Mouse (Mus musculus) kidney, adult 2 months (tissue): ENCODE results near the gene Mast4.

Experiments used
- CTCF ChIP-seq: fragments of 200-500 bp; conservative IDR thresholded peaks from 2 replicates; pipeline ENCODE4 v1.5.1; 2011; ENCODE audit warnings: low read depth, mild to moderate bottlenecking, control low read depth, low read length, moderate library complexity, mixed read lengths; ENCODE audit not compliant: insufficient read depth, insufficient read length
- POLR2A ChIP-seq: fragments of 200-500 bp; IDR thresholded peaks from one replicate; pipeline ENCODE4 v1.6.1; 2011; ENCODE audit warnings: low read depth, low read length, control low read depth

- TF ChIP-seq CTCF (no peak), POLR2A (no peak)
These were observed 531.1 kb downstream of the Mast4 start for GRCm38 (mm10) chr13:102803206-102803605.
